Mouse (Mus musculus) limb, embryonic 15.5 days (tissue): Measurements from ENCODE around the gene Kmt5b. TPM values are rescaled to one million over a fixed set of nuclear protein-coding genes. Genes with fewer than 3 reads are reported as not detected.

Experiments used
- ATAC-seq: fragments of 200-750 bp; cut with Nextera tagmentation; 2 replicates; pipeline ENCODE4 v1.8.0; 2017; ENCODE audit warnings: low read depth, moderate TSS enrichment; ENCODE audit not compliant: insufficient number of reproducible peaks, low FRiP score, low TSS enrichment
- H3K27ac ChIP-seq: fragments of 300-500 bp; sonication (generic); 2 replicates; pipeline ENCODE4 v1.5.1; 2015; ENCODE audit warnings: moderate library complexity, mild to moderate bottlenecking, inconsistent platforms
- H3K27me3 ChIP-seq: fragments of 300-500 bp; sonication (generic); 2 replicates; pipeline ENCODE4 v1.6.1; 2015; ENCODE audit warnings: inconsistent platforms
- H3K36me3 ChIP-seq: fragments of 300-500 bp; sonication (generic); 2 replicates; pipeline ENCODE4 v1.6.1; 2015; ENCODE audit warnings: inconsistent platforms
- H3K4me1 ChIP-seq: fragments of 300-500 bp; sonication (generic); 2 replicates; pipeline ENCODE4 v1.6.1; 2015; ENCODE audit warnings: inconsistent platforms
- H3K4me2 ChIP-seq: fragments of 300-500 bp; sonication (generic); 2 replicates; pipeline ENCODE4 v1.6.1; 2015; ENCODE audit warnings: mild to moderate bottlenecking, inconsistent platforms
- H3K4me3 ChIP-seq: fragments of 300-500 bp; sonication (generic); 2 replicates; pipeline ENCODE4 v1.5.1; 2015; ENCODE audit warnings: mild to moderate bottlenecking, inconsistent platforms
- H3K9ac ChIP-seq: fragments of 300-500 bp; sonication (generic); 2 replicates; pipeline ENCODE4 v1.6.1; 2015; ENCODE audit warnings: inconsistent platforms
- H3K9me3 ChIP-seq: fragments of 300-500 bp; sonication (generic); 2 replicates; pipeline ENCODE4 v1.6.1; 2016; ENCODE audit warnings: inconsistent platforms
- WGBS: fragments of 180-500 bp; shearing (Covaris S2); methylation state at CpG from one replicate; pipeline ENCODE4 v1.1.7; 2015; 5-methylcytosine and 5-hydroxymethylcytosine counted together
- polyA plus RNA-seq: library from polyadenylated mRNA; unstranded; fragments of >200 nt; fragmentation: Nextera tagmentation; extraction: Ambion mirVana; gene quantifications from 2 replicates; pipeline ENCODE4 v1.2.1, GENCODE M21; 2015

Gene Kmt5b
- 25.2 and 29.0 TPM in 2 replicates for polyA plus RNA-seq

- H3K36me3 ChIP-seq: 0 out of 2 replicates have a peak, but pooled peaks cover 4% of the 10 kb centered on the region
- ATAC-seq: peak; percentile 57; the same call in 1 of the 2 replicates
- WGBS: under 1% methylated on average over 39 of the region's 39 CpGs
Measured at GRCm38 (mm10) chr19:3767276-3767780, at the start of gene Kmt5b. Gene Kmt5b, plus strand, starts transcription at chr19:3767421.

GRCm38 (mm10) chr19:3718481-3719361 lies 48.5 kb upstream of the Kmt5b start:
- no peaks in the 10 kb centered on the region for H3K27me3 ChIP-seq
- WGBS: 35% methylated on average over 19 of the region's 19 CpGs
- H3K4me3 ChIP-seq: peak overlapping the region; percentile 46
- no peaks in the 10 kb centered on the region for H3K9me3 ChIP-seq
- H3K4me2 ChIP-seq: peak overlapping the region; percentile 95
- ATAC-seq: no peak
- H3K4me1 ChIP-seq: peaks cover 10% of the 10 kb centered on the region
- 0 out of 2 replicates have a peak overlapping the region, but pooled peaks have one; percentile 33 for H3K9ac ChIP-seq
- peaks cover 41% of the 10 kb centered on the region for H3K36me3 ChIP-seq
- peak overlapping the region; percentile 57 for H3K27ac ChIP-seq

More at GRCm38 (mm10) chr19:3767276-3767780, at the start of gene Kmt5b:
- Histone ChIP-seq H3K27ac (peak within 1 kb of the TSS; percentile 100), H3K4me2 (peak within 1 kb of the TSS; percentile 87), H3K9ac (peak within 1 kb of the TSS; percentile 100), H3K4me1 (peaks cover 19% of the 10 kb centered on the region), H3K9me3 (no peaks in the 10 kb centered on the region), H3K27me3 (no peaks in the 10 kb centered on the region), H3K4me3 (peak within 1 kb of the TSS; percentile 95)

- no peaks in the 10 kb centered on the region for H3K9me3 ChIP-seq
- H3K4me2 ChIP-seq: peak overlapping the region; percentile 95
- H3K4me3 ChIP-seq: peak overlapping the region; percentile 46
- peaks cover 37% of the 10 kb centered on the region for H3K36me3 ChIP-seq
- H3K27me3 ChIP-seq: no peaks in the 10 kb centered on the region
- peaks cover 10% of the 10 kb centered on the region for H3K4me1 ChIP-seq
- WGBS: 2% methylated on average over 27 of the region's 27 CpGs
- H3K9ac ChIP-seq: 0 out of 2 replicates have a peak overlapping the region, but pooled peaks have one; percentile 33
- ATAC-seq: peak; percentile 69
- H3K27ac ChIP-seq: peak overlapping the region; percentile 57
Measured at GRCm38 (mm10) chr19:3719362-3719891, 47.8 kb upstream of the Kmt5b start.

GRCm38 (mm10) chr19:3723170-3723569 lies 44.1 kb upstream of the Kmt5b start:
- no peak for ATAC-seq
- no peaks in the 10 kb centered on the region for H3K27me3 ChIP-seq
- no peaks in the 10 kb centered on the region for H3K36me3 ChIP-seq
- 90% methylated on average over 9 of the region's 9 CpGs for WGBS
- no peak overlapping the region for H3K4me3 ChIP-seq
- H3K9ac ChIP-seq: no peak overlapping the region
- no peak overlapping the region for H3K27ac ChIP-seq
- H3K9me3 ChIP-seq: no peaks in the 10 kb centered on the region
- no peak overlapping the region for H3K4me2 ChIP-seq
- H3K4me1 ChIP-seq: peaks cover 10% of the 10 kb centered on the region

- no peak overlapping the region for H3K27ac ChIP-seq
- no peak overlapping the region for H3K4me2 ChIP-seq
- no peaks in the 10 kb centered on the region for H3K9me3 ChIP-seq
- no peak overlapping the region for H3K9ac ChIP-seq
- H3K4me3 ChIP-seq: no peak overlapping the region
- H3K27me3 ChIP-seq: no peaks in the 10 kb centered on the region
- ATAC-seq: no peak
- 81% methylated on average over 4 of the region's 4 CpGs for WGBS
- H3K36me3 ChIP-seq: no peaks in the 10 kb centered on the region
- peaks cover 8% of the 10 kb centered on the region for H3K4me1 ChIP-seq
Measured at GRCm38 (mm10) chr19:3723904-3724303, 43.3 kb upstream of the Kmt5b start.

- Histone ChIP-seq H3K4me1 (no peaks in the 10 kb centered on the region), H3K36me3 (no peaks in the 10 kb centered on the region), H3K4me3 (no peak overlapping the region), H3K9me3 (no peaks in the 10 kb centered on the region), H3K9ac (no peak overlapping the region), H3K27ac (no peak overlapping the region), H3K27me3 (no peaks in the 10 kb centered on the region), H3K4me2 (no peak overlapping the region)
- WGBS: 31% methylated on average over 1 of the region's 1 CpGs
- no peak for ATAC-seq
Measured at GRCm38 (mm10) chr19:3724779-3725178, 42.4 kb upstream of the Kmt5b start.

- H3K9me3 ChIP-seq: no peaks in the 10 kb centered on the region
- H3K27ac ChIP-seq: no peak overlapping the region
- H3K4me1 ChIP-seq: no peaks in the 10 kb centered on the region
- H3K4me3 ChIP-seq: no peak overlapping the region
- 70% methylated on average over 2 of the region's 2 CpGs for WGBS
- H3K4me2 ChIP-seq: no peak overlapping the region
- no peak for ATAC-seq
- H3K9ac ChIP-seq: no peak overlapping the region
- no peaks in the 10 kb centered on the region for H3K36me3 ChIP-seq
- H3K27me3 ChIP-seq: no peaks in the 10 kb centered on the region
Measured at GRCm38 (mm10) chr19:3728901-3729300, 38.3 kb upstream of the Kmt5b start.

GRCm38 (mm10) chr19:3730781-3731646 lies 36.2 kb upstream of the Kmt5b start:
- no peak overlapping the region for H3K27ac ChIP-seq
- H3K4me2 ChIP-seq: no peak overlapping the region
- no peak overlapping the region for H3K9ac ChIP-seq
- H3K4me3 ChIP-seq: no peak overlapping the region
- ATAC-seq: no peak
- 78% methylated on average over 7 of the region's 7 CpGs for WGBS
- no peaks in the 10 kb centered on the region for H3K36me3 ChIP-seq
- no peaks in the 10 kb centered on the region for H3K27me3 ChIP-seq
- no peaks in the 10 kb centered on the region for H3K4me1 ChIP-seq
- H3K9me3 ChIP-seq: no peaks in the 10 kb centered on the region

GRCm38 (mm10) chr19:3736001-3736400 lies 31.2 kb upstream of the Kmt5b start:
- no peaks in the 10 kb centered on the region for H3K4me1 ChIP-seq
- 87% methylated on average over 3 of the region's 3 CpGs for WGBS
- no peaks in the 10 kb centered on the region for H3K36me3 ChIP-seq
- no peak overlapping the region for H3K27ac ChIP-seq
- no peaks in the 10 kb centered on the region for H3K9me3 ChIP-seq
- no peak overlapping the region for H3K9ac ChIP-seq
- no peak overlapping the region for H3K4me2 ChIP-seq
- H3K27me3 ChIP-seq: no peaks in the 10 kb centered on the region
- ATAC-seq: no peak
- H3K4me3 ChIP-seq: no peak overlapping the region

- Histone ChIP-seq H3K9ac (no peak overlapping the region), H3K4me2 (no peak overlapping the region), H3K27ac (no peak overlapping the region), H3K36me3 (no peaks in the 10 kb centered on the region), H3K4me3 (no peak overlapping the region), H3K4me1 (0 out of 2 replicates have a peak, but pooled peaks cover 2% of the 10 kb centered on the region), H3K9me3 (no peaks in the 10 kb centered on the region), H3K27me3 (no peaks in the 10 kb centered on the region)
- WGBS: 88% methylated on average over 7 of the region's 7 CpGs
- no peak for ATAC-seq
Measured at GRCm38 (mm10) chr19:3739650-3740049, 27.6 kb upstream of the Kmt5b start.

- 47% methylated on average over 4 of the region's 4 CpGs for WGBS
- Histone ChIP-seq H3K9me3 (no peaks in the 10 kb centered on the region), H3K4me3 (no peak overlapping the region), H3K27ac (0 out of 2 replicates have a peak overlapping the region, but pooled peaks have one; percentile 1), H3K4me1 (0 out of 2 replicates have a peak, but pooled peaks cover 2% of the 10 kb centered on the region), H3K4me2 (no peak overlapping the region), H3K36me3 (no peaks in the 10 kb centered on the region), H3K9ac (no peak overlapping the region), H3K27me3 (no peaks in the 10 kb centered on the region)
- no peak for ATAC-seq
Measured at GRCm38 (mm10) chr19:3742716-3743115, 24.5 kb upstream of the Kmt5b start.
